Mouse (Mus musculus): ENCODE measurements at regions not wholly inside any gene's neighbourhood (a gene's known extent, or its start where the extent isn't known, plus 50 kb on each side); places are given as distances from the start of the nearest gene placed in this dataset.

- no peak for DNase-seq
Observed at GRCm38 (mm10) chr2:124952212-124952611, 115.7 kb upstream of the Slc24a5 start.

GRCm38 (mm10) chr2:124953015-124953414, 114.9 kb upstream of the Slc24a5 start:
- DNase-seq = no peak

- no peak for DNase-seq
Observed at GRCm38 (mm10) chr2:124955843-124956242, 112.1 kb upstream of the Slc24a5 start.

GRCm38 (mm10) chr2:124959431-124959830, 108.5 kb upstream of the Slc24a5 start:
- no peak for DNase-seq

- DNase-seq = no peak
Observed at GRCm38 (mm10) chr2:124971826-124972749, 95.8 kb upstream of the Slc24a5 start.

GRCm38 (mm10) chr2:124975106-124975505, 92.8 kb upstream of the Slc24a5 start:
- no peak for DNase-seq

- no peak for DNase-seq
Observed at GRCm38 (mm10) chr2:124990976-124991375, 76.9 kb upstream of the Slc24a5 start.

- no peak for DNase-seq
Observed at GRCm38 (mm10) chr2:125015007-125015406, 52.9 kb upstream of the Slc24a5 start.

GRCm38 (mm10) chr2:125016946-125017345, 51.0 kb upstream of the Slc24a5 start:
- no peak for DNase-seq

Data from adrenal gland, postnatal 36 days (tissue).